Mouse (Mus musculus) embryonic facial prominence, embryonic 10.5 days (tissue): Measurements from ENCODE around the gene Crb1. TPM values are rescaled to one million over a fixed set of nuclear protein-coding genes. Genes with fewer than 3 reads are reported as not detected.

Experiments used
- DNase-seq: peaks from one replicate; pipeline ENCODE4 v3.0.0-alpha.2; 2017; ENCODE audit warnings: low spot score
- H3K27ac ChIP-seq: fragments of 300-500 bp; sonication (generic); replicated peaks from 2 replicates; pipeline ENCODE4 v1.5.1; 2016; ENCODE audit warnings: mild to moderate bottlenecking
- H3K27me3 ChIP-seq: fragments of 300-500 bp; sonication (generic); replicated peaks from 2 replicates; pipeline ENCODE4 v1.6.1; 2016; ENCODE audit warnings: low read depth, mild to moderate bottlenecking; ENCODE audit not compliant: poor library complexity, severe bottlenecking
- H3K36me3 ChIP-seq: fragments of 300-500 bp; sonication (generic); replicated peaks from 2 replicates; pipeline ENCODE4 v1.6.1; 2016; ENCODE audit warnings: mild to moderate bottlenecking, moderate library complexity
- H3K4me1 ChIP-seq: fragments of 300-500 bp; sonication (generic); 2 replicates; pipeline ENCODE4 v1.6.1; 2016
- H3K4me3 ChIP-seq: fragments of 300-500 bp; sonication (generic); 2 replicates; pipeline ENCODE4 v1.5.1; 2016; ENCODE audit warnings: mild to moderate bottlenecking, moderate library complexity
- H3K9me3 ChIP-seq: fragments of 300-500 bp; sonication (generic); 2 replicates; pipeline ENCODE4 v1.6.1; 2016; ENCODE audit warnings: mild to moderate bottlenecking
- WGBS: fragments of 180-500 bp; shearing (Covaris S2); methylation state at CpG from one replicate; pipeline ENCODE4 v1.1.7; 2016; 5-methylcytosine and 5-hydroxymethylcytosine counted together
- polyA plus RNA-seq: library from polyadenylated mRNA; unstranded; fragments of >200 nt; fragmentation: Nextera tagmentation; extraction: Ambion mirVana; gene quantifications from 2 replicates; pipeline ENCODE4 v1.2.1, GENCODE M21; 2016

Gene Crb1
- polyA plus RNA-seq, 1 experiment from 2014 or later: 0.25 TPM

- Histone ChIP-seq H3K4me1 (peaks cover 16% of the 10 kb centered on the region), H3K27me3 (no peaks in the 10 kb centered on the region), H3K9me3 (no peaks in the 10 kb centered on the region), H3K36me3 (no peaks in the 10 kb centered on the region), H3K4me3 (no peak overlapping the region), H3K27ac (no peak overlapping the region)
- peak; percentile 10 for DNase-seq
- 18% methylated on average over 11 of the region's 11 CpGs for WGBS
Observed at GRCm38 (mm10) chr1:139378861-139379620, 2.1 kb upstream of the Crb1 start.

- Histone ChIP-seq H3K36me3 (no peaks in the 10 kb centered on the region), H3K4me3 (peak overlapping the region; percentile 14; the same call in 1 of the 2 replicates), H3K27me3 (no peaks in the 10 kb centered on the region), H3K9me3 (no peaks in the 10 kb centered on the region), H3K27ac (no peak overlapping the region; the same call in 1 of the 2 replicates), H3K4me1 (peaks cover 16% of the 10 kb centered on the region)
- WGBS: 47% methylated on average over 6 of the region's 6 CpGs
- DNase-seq: no peak
Observed at GRCm38 (mm10) chr1:139375900-139376299, 1.0 kb downstream of the Crb1 start.

GRCm38 (mm10) chr1:139371341-139371740 is 5.6 kb downstream of the Crb1 start:
- no peak overlapping the region for H3K27ac ChIP-seq
- WGBS: 76% methylated on average over 6 of the region's 6 CpGs
- H3K27me3 ChIP-seq: no peaks in the 10 kb centered on the region
- H3K36me3 ChIP-seq: no peaks in the 10 kb centered on the region
- no peak for DNase-seq
- H3K4me3 ChIP-seq: no peak overlapping the region
- 0 out of 2 replicates have a peak, but pooled peaks cover 2% of the 10 kb centered on the region for H3K4me1 ChIP-seq
- no peaks in the 10 kb centered on the region for H3K9me3 ChIP-seq

GRCm38 (mm10) chr1:139348566-139348965 is 28.3 kb downstream of the Crb1 start:
- Histone ChIP-seq H3K9me3 (no peaks in the 10 kb centered on the region), H3K4me1 (peaks cover 6% of the 10 kb centered on the region; the same call in 1 of the 2 replicates), H3K27me3 (no peaks in the 10 kb centered on the region), H3K36me3 (no peaks in the 10 kb centered on the region), H3K27ac (no peak overlapping the region), H3K4me3 (no peak overlapping the region)
- DNase-seq: no peak
- WGBS: 58% methylated on average over 4 of the region's 4 CpGs

- no peaks in the 10 kb centered on the region for H3K36me3 ChIP-seq
- H3K9me3 ChIP-seq: no peaks in the 10 kb centered on the region
- peak overlapping the region; percentile 54; the same call in 1 of the 2 replicates for H3K27ac ChIP-seq
- H3K4me3 ChIP-seq: no peak overlapping the region
- H3K27me3 ChIP-seq: no peaks in the 10 kb centered on the region
- no peak for DNase-seq
- 71% methylated on average over 11 of the region's 11 CpGs for WGBS
- peaks cover 6% of the 10 kb centered on the region; the same call in 1 of the 2 replicates for H3K4me1 ChIP-seq
Observed at GRCm38 (mm10) chr1:139346602-139347371, 30.1 kb downstream of the Crb1 start.

- no peak overlapping the region for H3K27ac ChIP-seq
Observed at GRCm38 (mm10) chr1:139346030-139346601, 30.8 kb downstream of the Crb1 start.

GRCm38 (mm10) chr1:139340178-139340859 is 36.6 kb downstream of the Crb1 start:
- DNase-seq: no peak
- H3K27ac ChIP-seq: no peak overlapping the region
- H3K9me3 ChIP-seq: no peaks in the 10 kb centered on the region
- WGBS: 0% methylated on average over 1 of the region's 2 CpGs
- no peaks in the 10 kb centered on the region for H3K36me3 ChIP-seq
- H3K4me3 ChIP-seq: no peak overlapping the region
- H3K4me1 ChIP-seq: no peaks in the 10 kb centered on the region
- H3K27me3 ChIP-seq: no peaks in the 10 kb centered on the region

More at GRCm38 (mm10) chr1:139346030-139346601, 30.8 kb downstream of the Crb1 start:
- WGBS: 71% methylated on average over 6 of the region's 6 CpGs
- Histone ChIP-seq H3K4me3 (no peak overlapping the region), H3K27me3 (no peaks in the 10 kb centered on the region), H3K9me3 (no peaks in the 10 kb centered on the region), H3K4me1 (peaks cover 6% of the 10 kb centered on the region; the same call in 1 of the 2 replicates), H3K36me3 (no peaks in the 10 kb centered on the region)
- DNase-seq: no peak

GRCm38 (mm10) chr1:139336997-139337396 is 39.9 kb downstream of the Crb1 start:
- WGBS: 80% methylated on average over 2 of the region's 2 CpGs
- H3K9me3 ChIP-seq: no peaks in the 10 kb centered on the region

GRCm38 (mm10) chr1:139328811-139329210 is 48.1 kb downstream of the Crb1 start:
- 96% methylated on average over 1 of the region's 1 CpGs for WGBS
- H3K27me3 ChIP-seq: no peaks in the 10 kb centered on the region
- H3K4me1 ChIP-seq: no peaks in the 10 kb centered on the region
- no peaks in the 10 kb centered on the region for H3K9me3 ChIP-seq
- no peaks in the 10 kb centered on the region for H3K36me3 ChIP-seq
- H3K27ac ChIP-seq: no peak overlapping the region
- DNase-seq: no peak
- H3K4me3 ChIP-seq: no peak overlapping the region

More at GRCm38 (mm10) chr1:139336997-139337396, 39.9 kb downstream of the Crb1 start:
- H3K4me1 ChIP-seq: no peaks in the 10 kb centered on the region
- no peaks in the 10 kb centered on the region for H3K27me3 ChIP-seq
- H3K27ac ChIP-seq: no peak overlapping the region
- DNase-seq: no peak
- H3K36me3 ChIP-seq: no peaks in the 10 kb centered on the region
- no peak overlapping the region for H3K4me3 ChIP-seq

- Histone ChIP-seq H3K4me3 (no peak overlapping the region), H3K27me3 (no peaks in the 10 kb centered on the region), H3K4me1 (no peaks in the 10 kb centered on the region), H3K9me3 (no peaks in the 10 kb centered on the region), H3K27ac (no peak overlapping the region), H3K36me3 (no peaks in the 10 kb centered on the region)
- no peak for DNase-seq
- WGBS: 89% methylated on average over 5 of the region's 5 CpGs
Observed at GRCm38 (mm10) chr1:139328286-139328685, 48.6 kb downstream of the Crb1 start.

GRCm38 (mm10) chr1:139325378-139325777 is 51.5 kb downstream of the Crb1 start:
- WGBS: 74% methylated on average over 2 of the region's 2 CpGs
- no peak overlapping the region for H3K27ac ChIP-seq

GRCm38 (mm10) chr1:139319798-139320197 is 57.1 kb downstream of the Crb1 start:
- H3K4me1 ChIP-seq: no peaks in the 10 kb centered on the region
- no peaks in the 10 kb centered on the region for H3K9me3 ChIP-seq

More at GRCm38 (mm10) chr1:139325378-139325777, 51.5 kb downstream of the Crb1 start:
- H3K36me3 ChIP-seq: no peaks in the 10 kb centered on the region
- H3K4me3 ChIP-seq: no peak overlapping the region
- DNase-seq: no peak
- H3K27me3 ChIP-seq: no peaks in the 10 kb centered on the region
- H3K9me3 ChIP-seq: no peaks in the 10 kb centered on the region
- H3K4me1 ChIP-seq: no peaks in the 10 kb centered on the region

More at GRCm38 (mm10) chr1:139319798-139320197, 57.1 kb downstream of the Crb1 start:
- Histone ChIP-seq H3K27ac (no peak overlapping the region), H3K27me3 (no peaks in the 10 kb centered on the region), H3K36me3 (no peaks in the 10 kb centered on the region), H3K4me3 (no peak overlapping the region)
- WGBS: 88% methylated on average over 6 of the region's 6 CpGs
- no peak for DNase-seq
